Mouse (Mus musculus) kidney, postnatal 25 days (tissue): Measurements from ENCODE around the gene Wnk2.
"Not testable (repeated sequence)": the region's sequence is repeated elsewhere in the genome, so short reads cannot be mapped to it uniquely, and the experiment has no call there.

Source experiments
- DNase-seq, 2 experiments: peaks; one replicate each; pipeline ENCODE4 v3.0.0; 2021; ENCODE audit warnings: mixed read lengths in 2 of 2

Wnk2 gene

GRCm38 (mm10) chr13:49088874-49089273 is 58.9 kb downstream of the Wnk2 start:
- DNase-seq = no peak

- DNase-seq = peak; percentile 80 to 85
Measured at GRCm38 (mm10) chr13:49087420-49087819, 60.4 kb downstream of the Wnk2 start.

- no peak for DNase-seq
Measured at GRCm38 (mm10) chr13:49086431-49086830, 61.4 kb downstream of the Wnk2 start.

GRCm38 (mm10) chr13:49085211-49085610 is 62.6 kb downstream of the Wnk2 start:
- DNase-seq = no peak

GRCm38 (mm10) chr13:49084781-49085180 is 63.0 kb downstream of the Wnk2 start:
- peak in 1 of 2 experiments; percentile 50 for DNase-seq

GRCm38 (mm10) chr13:49083941-49084340 is 63.9 kb downstream of the Wnk2 start:
- DNase-seq = no peak

- peak; percentile 6 to 54 for DNase-seq
Measured at GRCm38 (mm10) chr13:49082151-49082879, 65.5 kb downstream of the Wnk2 start.

GRCm38 (mm10) chr13:49076196-49076595 is 71.6 kb downstream of the Wnk2 start:
- DNase-seq = no peak

GRCm38 (mm10) chr13:49075377-49075776 is 72.4 kb downstream of the Wnk2 start:
- DNase-seq = no peak

- DNase-seq = no peak
Measured at GRCm38 (mm10) chr13:49073295-49073694, 74.5 kb downstream of the Wnk2 start.

GRCm38 (mm10) chr13:49071861-49072260 is 76.0 kb downstream of the Wnk2 start:
- no peak for DNase-seq

- DNase-seq = peak in 1 of 2 experiments; percentile 4
Measured at GRCm38 (mm10) chr13:49069979-49070378, 77.8 kb downstream of the Wnk2 start.

GRCm38 (mm10) chr13:49069393-49069792 is 78.4 kb downstream of the Wnk2 start:
- no peak for DNase-seq

GRCm38 (mm10) chr13:49064257-49064656 is 83.6 kb downstream of the Wnk2 start:
- DNase-seq = no peak

- no peak for DNase-seq
Measured at GRCm38 (mm10) chr13:49060456-49060855, 87.4 kb downstream of the Wnk2 start.

GRCm38 (mm10) chr13:49058528-49058927 is 89.3 kb downstream of the Wnk2 start:
- DNase-seq = peak; percentile 61 to 73

- no peak for DNase-seq
Measured at GRCm38 (mm10) chr13:49056304-49056703, 91.5 kb downstream of the Wnk2 start.

GRCm38 (mm10) chr13:49054753-49055152 is 93.1 kb downstream of the Wnk2 start:
- DNase-seq = not testable (repeated sequence)

GRCm38 (mm10) chr13:49053333-49053732 is 94.5 kb downstream of the Wnk2 start:
- DNase-seq = no peak

GRCm38 (mm10) chr13:49052512-49052911 is 95.3 kb downstream of the Wnk2 start:
- peak in 1 of 2 experiments; percentile 24 for DNase-seq

GRCm38 (mm10) chr13:49047393-49047792 is 100.4 kb downstream of the Wnk2 start:
- no peak for DNase-seq

GRCm38 (mm10) chr13:49044145-49044561 is 103.7 kb downstream of the Wnk2 start:
- DNase-seq = no peak

GRCm38 (mm10) chr13:49042371-49042770 is 105.4 kb downstream of the Wnk2 start:
- DNase-seq = no peak

- DNase-seq = peak in 1 of 2 experiments; percentile 16
Measured at GRCm38 (mm10) chr13:49036928-49037574, 110.8 kb downstream of the Wnk2 start.
